Mouse (Mus musculus) limb, embryonic 14.5 days (tissue): ENCODE results near the gene Hdc. TPM values are rescaled to one million over a fixed set of nuclear protein-coding genes. Genes with fewer than 3 reads are reported as not detected.

Experiments used
- ATAC-seq: fragments of 200-750 bp; cut with Nextera tagmentation; 2 replicates; pipeline ENCODE4 v1.8.0; 2017; ENCODE audit warnings: low read depth, moderate number of reproducible peaks, moderate TSS enrichment; ENCODE audit not compliant: low FRiP score
- DNase-seq: peaks from one replicate; pipeline ENCODE4 v3.0.0-alpha.2; 2015; ENCODE audit warnings: low spot score
- H3K27ac ChIP-seq: fragments of 300-500 bp; sonication (generic); replicated peaks from 2 replicates; pipeline ENCODE4 v1.5.1; 2014; ENCODE audit warnings: low read depth, mild to moderate bottlenecking, low read length, moderate library complexity, mixed read lengths
- H3K27me3 ChIP-seq: fragments of 300-500 bp; sonication (generic); 2 replicates; pipeline ENCODE4 v1.6.1; 2014; ENCODE audit warnings: low read length, mixed read lengths; ENCODE audit not compliant: control insufficient read depth, insufficient read depth
- H3K36me3 ChIP-seq: fragments of 300-500 bp; sonication (generic); 2 replicates; pipeline ENCODE4 v1.6.1; 2014; ENCODE audit warnings: mild to moderate bottlenecking, low read length, moderate library complexity, mixed read lengths; ENCODE audit not compliant: control insufficient read depth, insufficient read depth
- H3K4me1 ChIP-seq: fragments of 300-500 bp; sonication (generic); 2 replicates; pipeline ENCODE4 v1.6.1; 2014; ENCODE audit warnings: antibody characterized with exemption, low read length, mixed read lengths; ENCODE audit not compliant: control insufficient read depth, insufficient read depth
- H3K4me2 ChIP-seq: fragments of 300-500 bp; sonication (generic); replicated peaks from 2 replicates; pipeline ENCODE4 v1.6.1; 2014; ENCODE audit warnings: low read depth, mild to moderate bottlenecking, low read length, moderate library complexity; ENCODE audit not compliant: severe bottlenecking
- H3K4me3 ChIP-seq: fragments of 300-500 bp; sonication (generic); replicated peaks from 2 replicates; pipeline ENCODE4 v1.5.1; 2014; ENCODE audit warnings: low read length
- H3K9ac ChIP-seq: fragments of 300-500 bp; sonication (generic); 2 replicates; pipeline ENCODE4 v1.6.1; 2014; ENCODE audit warnings: mild to moderate bottlenecking, low read depth, low read length, moderate library complexity; ENCODE audit not compliant: severe bottlenecking
- H3K9me3 ChIP-seq: fragments of 300-500 bp; sonication (generic); 2 replicates; pipeline ENCODE4 v1.6.1; 2016; ENCODE audit warnings: low read length; ENCODE audit not compliant: control insufficient read depth
- POLR2A ChIP-seq: fragments of 200-500 bp; IDR thresholded peaks from 2 replicates; pipeline ENCODE4 v1.8.0; 2012; ENCODE audit warnings: inconsistent platforms, mild to moderate bottlenecking, moderate library complexity, borderline replicate concordance; ENCODE audit not compliant: insufficient read depth, insufficient read length; ENCODE audit errors: extremely low read depth
- WGBS: fragments of 180-500 bp; shearing (Covaris S2); extraction: QIAGEN DNeasy Blood & Tissue Kit; methylation state at CpG from one replicate; pipeline ENCODE4 v1.1.7; 2014; 5-methylcytosine and 5-hydroxymethylcytosine counted together
- polyA plus RNA-seq, 2 experiments: library from polyadenylated mRNA; depleted of rRNA in 1 of 2; stranded (reverse) in 1 of 2; unstranded in 1 of 2; fragments of >200 nt; fragmentation: Nextera tagmentation in 1 of 2; extraction: Ambion mirVana in 1 of 2; gene quantifications; 2 replicates each; pipeline versions ENCODE4 v1.2.1 to v1.2.3; 2012 to 2014

Hdc gene
- polyA plus RNA-seq, 2 experiments = 19.3 to 40.6 TPM

GRCm38 (mm10) chr2:126552357-126553290, 66.5 kb downstream of the Hdc start, which contains the start of gene Slc27a2:
Gene Slc27a2 (plus strand): TSS chr2:126552407.
- no peak for DNase-seq
- WGBS = 3% methylated on average over 50 of the region's 61 CpGs
- H3K27me3 ChIP-seq = peaks cover 49% of the 10 kb centered on the region

GRCm38 (mm10) chr2:126551896-126552295, 67.2 kb downstream of the Hdc start:
- ATAC-seq (no peak), DNase-seq (no peak)
- no peaks in the 10 kb centered on the region for H3K36me3 ChIP-seq
- peaks cover 49% of the 10 kb centered on the region for H3K27me3 ChIP-seq
- no peak overlapping the region for H3K9ac ChIP-seq
- H3K4me3 ChIP-seq = no peak overlapping the region
- H3K4me1 ChIP-seq = peaks cover 8% of the 10 kb centered on the region; the same call in 1 of the 2 replicates
- H3K4me2 ChIP-seq = no peak overlapping the region
- H3K27ac ChIP-seq = no peak overlapping the region
- WGBS = 28% methylated on average over 5 of the region's 5 CpGs
- TF ChIP-seq POLR2A = no peak
- no peaks in the 10 kb centered on the region for H3K9me3 ChIP-seq

More at GRCm38 (mm10) chr2:126552357-126553290, 66.5 kb downstream of the Hdc start, which contains the start of gene Slc27a2:
- Histone ChIP-seq H3K36me3 (no peaks in the 10 kb centered on the region), H3K4me3 (peak within 1 kb of the TSS; percentile 55), H3K27ac (no peak within 1 kb of the TSS), H3K4me2 (peak within 1 kb of the TSS; percentile 97), H3K9me3 (no peaks in the 10 kb centered on the region), H3K9ac (peak within 1 kb of the TSS; percentile 48), H3K4me1 (peaks cover 8% of the 10 kb centered on the region; the same call in 1 of the 2 replicates)
- TF ChIP-seq POLR2A = no peak
- no peak for ATAC-seq

GRCm38 (mm10) chr2:126551244-126551890, 67.7 kb downstream of the Hdc start:
- WGBS = 78% methylated on average over 8 of the region's 8 CpGs
- Histone ChIP-seq H3K4me2 (no peak overlapping the region), H3K27ac (no peak overlapping the region), H3K4me3 (no peak overlapping the region), H3K36me3 (no peaks in the 10 kb centered on the region), H3K27me3 (peaks cover 49% of the 10 kb centered on the region), H3K9me3 (no peaks in the 10 kb centered on the region), H3K9ac (no peak overlapping the region), H3K4me1 (peaks cover 8% of the 10 kb centered on the region; the same call in 1 of the 2 replicates)
- ATAC-seq (no peak), DNase-seq (no peak)
- TF ChIP-seq POLR2A = no peak

- H3K4me1 ChIP-seq = peaks cover 8% of the 10 kb centered on the region; the same call in 1 of the 2 replicates
- DNase-seq (no peak), ATAC-seq (no peak)
- WGBS = 83% methylated on average over 7 of the region's 7 CpGs
- no peak overlapping the region for H3K4me3 ChIP-seq
- no peak overlapping the region for H3K4me2 ChIP-seq
- H3K9me3 ChIP-seq = no peaks in the 10 kb centered on the region
- no peak overlapping the region for H3K9ac ChIP-seq
- H3K27me3 ChIP-seq = peaks cover 44% of the 10 kb centered on the region
- TF ChIP-seq POLR2A = no peak
- no peak overlapping the region for H3K27ac ChIP-seq
- no peaks in the 10 kb centered on the region for H3K36me3 ChIP-seq
Measured at GRCm38 (mm10) chr2:126549681-126550080, 69.4 kb downstream of the Hdc start.

- no peak for TF ChIP-seq POLR2A
- Histone ChIP-seq H3K27me3 (peaks cover 12% of the 10 kb centered on the region), H3K4me1 (no peaks in the 10 kb centered on the region), H3K27ac (no peak overlapping the region), H3K9me3 (no peaks in the 10 kb centered on the region), H3K36me3 (no peaks in the 10 kb centered on the region), H3K9ac (no peak overlapping the region), H3K4me3 (no peak overlapping the region), H3K4me2 (no peak overlapping the region)
- ATAC-seq = no peak
- 88% methylated on average over 3 of the region's 3 CpGs for WGBS
- DNase-seq = no peak
Measured at GRCm38 (mm10) chr2:126546392-126546791, 72.7 kb downstream of the Hdc start.
